Mouse (Mus musculus) heart, postnatal 0 days (tissue): ENCODE measurements around the gene Ipo5.

Source experiments
- CTCF ChIP-seq: IDR thresholded peaks from 2 replicates; pipeline ENCODE4 v1.5.1; 2016; ENCODE audit warnings: antibody characterized with exemption, control low read depth, low read depth
- EP300 ChIP-seq: IDR thresholded peaks from 2 replicates; pipeline ENCODE4 v1.6.1; 2016; ENCODE audit warnings: antibody characterized with exemption, low read depth

- TF ChIP-seq CTCF (no peak), EP300 (no peak)
These were observed 13.0 kb downstream of the Ipo5 start for GRCm38 (mm10) chr14:120924044-120924443.
